Mouse (Mus musculus): ENCODE measurements around the gene Fgf2. TPM values are rescaled to one million over a fixed set of nuclear protein-coding genes. Genes with fewer than 3 reads are reported as not detected.

Fgf2 gene
- 2.0 and 2.3 TPM in 2 replicates for polyA plus RNA-seq (2015; fragmentation: Nextera tagmentation; extraction: Ambion mirVana)

DNA sequence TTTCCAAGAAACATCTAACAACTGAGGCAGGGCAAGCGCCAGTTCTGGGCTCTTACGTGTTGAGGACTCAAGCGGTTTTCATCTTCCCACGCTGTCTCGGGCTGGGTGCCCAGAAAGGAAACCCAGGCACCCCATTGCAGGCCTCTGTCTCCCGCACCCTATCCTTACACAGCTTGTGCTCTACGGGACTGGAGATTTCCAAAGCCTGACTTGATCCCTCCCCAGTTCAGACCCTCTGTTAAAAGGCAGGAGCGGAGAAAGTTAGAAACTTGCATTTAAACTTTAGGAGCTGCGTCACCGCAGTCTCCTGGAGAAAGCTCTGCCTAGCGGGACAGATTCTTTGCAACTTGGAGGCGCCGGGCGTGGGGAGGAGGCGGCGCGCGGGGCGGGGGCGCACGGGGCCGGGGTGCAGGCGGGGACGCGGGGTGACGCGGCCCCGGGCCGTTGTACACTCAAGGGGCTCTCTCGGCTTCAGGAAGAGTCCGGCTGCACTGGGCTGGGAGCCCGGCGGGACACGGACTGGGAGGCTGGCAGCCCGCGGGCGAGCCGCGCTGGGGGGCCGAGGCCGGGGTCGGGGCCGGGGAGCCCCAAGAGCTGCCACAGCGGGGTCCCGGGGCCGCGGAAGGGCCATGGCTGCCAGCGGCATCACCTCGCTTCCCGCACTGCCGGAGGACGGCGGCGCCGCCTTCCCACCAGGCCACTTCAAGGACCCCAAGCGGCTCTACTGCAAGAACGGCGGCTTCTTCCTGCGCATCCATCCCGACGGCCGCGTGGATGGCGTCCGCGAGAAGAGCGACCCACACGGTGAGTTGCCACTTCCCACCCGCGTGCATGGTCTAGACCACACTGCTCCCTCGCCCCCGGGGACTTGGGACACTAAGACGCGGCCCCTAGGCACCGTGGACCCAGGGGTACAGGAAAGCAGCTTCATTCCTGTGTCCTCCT, at the start of gene Fgf2:
TSS of gene Fgf2 (plus strand) at position 126 of the 945 bp plus-strand sequence.
- Histone ChIP-seq H3K9me3 (replicated peaks; ENCODE audit: control insufficient read depth, low read length) (no peaks in the 10 kb centered on the region), H3K27ac (ENCODE audit: low read length) (no peak within 1 kb of the TSS), H3K9ac (ENCODE audit: low read length) (peak within 1 kb of the TSS; percentile 80), H3K27me3 (ENCODE audit: control insufficient read depth, insufficient read depth, low read length) (peaks cover 23% of the 10 kb centered on the region), H3K36me3 (ENCODE audit: control insufficient read depth, insufficient read depth, low read length) (no peaks in the 10 kb centered on the region), H3K4me3 (replicated peaks; ENCODE audit: low read length) (peak within 1 kb of the TSS; percentile 70), H3K4me2 (ENCODE audit: low read depth, low read length) (peak within 1 kb of the TSS; percentile 62), H3K4me1 (ENCODE audit: control insufficient read depth, insufficient read depth, low read length) (0 out of 2 replicates have a peak, but pooled peaks cover 5% of the 10 kb centered on the region)
- WGBS, result 2% methylated on average over 73 of the region's 75 CpGs
- ATAC-seq (ENCODE audit: insufficient read depth, low FRiP score), result peak; percentile 77

DNA sequence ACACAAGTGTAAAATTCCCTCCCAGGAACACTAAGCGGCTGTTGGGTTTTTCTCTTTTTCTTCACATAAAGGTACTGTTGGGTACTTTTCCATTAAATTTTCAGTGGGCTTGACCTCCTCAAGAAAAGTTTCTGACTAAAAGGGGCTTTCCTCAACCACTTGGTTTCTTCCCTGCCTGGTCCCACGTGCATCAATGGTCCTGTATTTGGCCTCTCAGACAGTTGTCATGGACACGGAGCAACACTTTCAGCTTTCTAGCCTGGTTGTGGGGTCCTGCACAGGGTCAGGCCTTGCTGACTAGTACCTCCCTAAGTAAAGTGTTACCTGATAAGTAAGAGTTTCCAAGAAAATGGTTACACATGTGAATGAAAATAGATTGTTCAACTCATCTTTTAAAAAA, 48.7 kb upstream of the Fgf2 start:
- Histone ChIP-seq H3K4me1 (ENCODE audit: control insufficient read depth, insufficient read depth, low read length) (peaks cover 5% of the 10 kb centered on the region), H3K4me3 (replicated peaks; ENCODE audit: low read length) (no peak overlapping the region), H3K9me3 (replicated peaks; ENCODE audit: control insufficient read depth, low read length) (no peaks in the 10 kb centered on the region), H3K36me3 (ENCODE audit: control insufficient read depth, insufficient read depth, low read length) (no peaks in the 10 kb centered on the region), H3K4me2 (ENCODE audit: low read depth, low read length) (no peak overlapping the region), H3K27ac (ENCODE audit: low read length) (no peak overlapping the region), H3K27me3 (ENCODE audit: control insufficient read depth, insufficient read depth, low read length) (no peaks in the 10 kb centered on the region), H3K9ac (ENCODE audit: low read length) (no peak overlapping the region)
- no peak for ATAC-seq (ENCODE audit: insufficient read depth, low FRiP score)
- WGBS, result 67% methylated on average over 3 of the region's 3 CpGs

DNA sequence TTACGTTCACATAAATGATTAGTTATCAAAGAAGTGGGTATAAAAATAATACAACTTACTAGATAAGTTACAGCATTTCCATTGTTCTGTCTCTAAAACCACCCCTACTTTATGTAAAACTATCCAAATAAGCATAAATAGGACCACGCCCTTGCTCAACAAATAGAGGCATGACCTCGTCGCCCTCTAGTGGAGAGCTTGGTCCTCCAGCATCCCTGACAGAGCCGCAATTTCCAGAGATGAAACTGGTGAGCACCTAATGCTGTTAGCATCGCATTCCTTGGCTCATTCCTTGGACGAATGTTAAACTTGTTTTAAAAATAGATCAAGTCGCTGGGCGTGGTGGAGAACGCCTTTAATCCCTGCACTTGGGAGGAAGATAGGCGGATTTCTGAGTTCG, 45.5 kb upstream of the Fgf2 start:
- 35% methylated on average over 12 of the region's 12 CpGs for WGBS
- peaks cover 5% of the 10 kb centered on the region for H3K4me1 ChIP-seq (ENCODE audit: control insufficient read depth, insufficient read depth, low read length)
- peaks cover 4% of the 10 kb centered on the region for H3K9me3 ChIP-seq (replicated peaks; ENCODE audit: control insufficient read depth, low read length)
- no peak for ATAC-seq (ENCODE audit: insufficient read depth, low FRiP score)
- no peaks in the 10 kb centered on the region for H3K36me3 ChIP-seq (ENCODE audit: control insufficient read depth, insufficient read depth, low read length)
- H3K27ac ChIP-seq (ENCODE audit: low read length), result no peak overlapping the region
- H3K4me3 ChIP-seq (replicated peaks; ENCODE audit: low read length), result no peak overlapping the region
- no peak overlapping the region for H3K9ac ChIP-seq (ENCODE audit: low read length)
- no peaks in the 10 kb centered on the region for H3K27me3 ChIP-seq (ENCODE audit: control insufficient read depth, insufficient read depth, low read length)
- H3K4me2 ChIP-seq (ENCODE audit: low read depth, low read length), result no peak overlapping the region

DNA sequence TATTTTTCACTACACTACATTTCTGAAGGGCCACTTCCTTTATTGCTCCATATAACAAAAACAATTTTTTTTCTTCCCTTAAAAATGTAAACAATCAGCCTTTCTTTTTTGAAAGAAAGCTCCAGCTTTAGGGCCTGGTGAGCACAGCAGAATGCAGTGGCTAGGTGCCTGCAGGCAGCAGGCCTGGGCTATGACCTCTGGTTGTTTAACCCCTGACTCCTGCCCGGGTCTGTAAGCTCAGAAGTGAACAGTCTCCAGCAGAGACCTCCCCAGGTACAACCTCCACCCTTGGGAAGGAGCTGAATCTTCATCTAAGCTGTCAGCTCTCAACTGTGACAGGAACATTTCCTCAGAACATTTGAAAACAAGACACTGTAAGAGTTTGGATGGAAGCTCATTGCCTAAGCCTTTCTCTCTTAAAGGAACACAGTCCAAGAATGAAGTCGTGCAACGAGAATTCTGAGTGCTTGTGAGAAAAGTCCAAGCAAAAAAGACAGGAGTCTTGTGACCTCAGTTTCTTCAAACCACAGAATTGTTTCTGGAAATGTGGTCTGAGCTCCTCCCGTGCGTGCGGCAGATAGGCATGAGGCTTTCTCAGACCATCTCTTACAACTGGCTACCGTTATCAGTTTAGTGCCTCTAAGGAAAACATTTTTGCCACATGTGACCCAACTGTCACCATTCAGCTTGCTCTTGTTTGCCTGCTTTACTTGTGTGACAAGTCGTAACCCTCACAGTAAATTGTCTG, 44.6 kb upstream of the Fgf2 start:
- no peak overlapping the region for H3K4me3 ChIP-seq (replicated peaks; ENCODE audit: low read length)
- H3K9me3 ChIP-seq (replicated peaks; ENCODE audit: control insufficient read depth, low read length), result peaks cover 4% of the 10 kb centered on the region
- no peak overlapping the region for H3K4me2 ChIP-seq (ENCODE audit: low read depth, low read length)
- ATAC-seq (ENCODE audit: insufficient read depth, low FRiP score), result no peak
- H3K4me1 ChIP-seq (ENCODE audit: control insufficient read depth, insufficient read depth, low read length), result peaks cover 5% of the 10 kb centered on the region
- H3K27me3 ChIP-seq (ENCODE audit: control insufficient read depth, insufficient read depth, low read length), result no peaks in the 10 kb centered on the region
- H3K36me3 ChIP-seq (ENCODE audit: control insufficient read depth, insufficient read depth, low read length), result no peaks in the 10 kb centered on the region
- no peak overlapping the region; the same call in 1 of the 2 replicates for H3K27ac ChIP-seq (ENCODE audit: low read length)
- no peak overlapping the region for H3K9ac ChIP-seq (ENCODE audit: low read length)
- 65% methylated on average over 8 of the region's 8 CpGs for WGBS

DNA sequence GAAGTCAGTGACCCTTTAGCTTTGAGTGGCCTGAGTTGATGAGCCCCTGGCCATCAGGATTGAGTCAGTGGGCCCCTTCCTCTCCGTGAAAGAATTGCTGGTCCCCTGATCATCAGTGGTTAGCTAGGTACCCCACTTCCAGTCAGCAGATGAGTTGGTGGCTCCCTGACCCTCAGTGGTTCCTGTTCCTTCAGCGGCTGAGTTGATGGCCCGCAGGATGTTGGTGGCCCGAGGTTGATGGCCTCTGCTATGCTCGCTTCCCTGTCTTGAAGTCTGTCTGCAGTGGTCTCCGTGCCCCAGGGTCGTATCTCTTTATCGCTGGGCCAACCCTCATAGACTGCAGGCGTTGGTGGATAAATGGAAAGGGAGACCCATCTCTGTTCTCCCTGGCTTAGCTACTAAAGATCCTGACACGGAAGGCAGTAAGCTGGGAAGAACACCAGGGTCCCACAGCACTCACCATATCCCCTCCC, 36.2 kb upstream of the Fgf2 start:
- H3K9ac ChIP-seq (ENCODE audit: low read length), result peak overlapping the region; percentile 94
- H3K4me3 ChIP-seq (replicated peaks; ENCODE audit: low read length), result peak overlapping the region; percentile 88
- no peaks in the 10 kb centered on the region for H3K9me3 ChIP-seq (replicated peaks; ENCODE audit: control insufficient read depth, low read length)
- ATAC-seq (ENCODE audit: insufficient read depth, low FRiP score), result peak; percentile 5
- peaks cover 9% of the 10 kb centered on the region; the same call in 1 of the 2 replicates for H3K4me1 ChIP-seq (ENCODE audit: control insufficient read depth, insufficient read depth, low read length)
- peak overlapping the region; percentile 84 for H3K4me2 ChIP-seq (ENCODE audit: low read depth, low read length)
- H3K36me3 ChIP-seq (ENCODE audit: control insufficient read depth, insufficient read depth, low read length), result no peaks in the 10 kb centered on the region
- H3K27me3 ChIP-seq (ENCODE audit: control insufficient read depth, insufficient read depth, low read length), result no peaks in the 10 kb centered on the region
- H3K27ac ChIP-seq (ENCODE audit: low read length), result no peak overlapping the region
- 2% methylated on average over 10 of the region's 10 CpGs for WGBS

DNA sequence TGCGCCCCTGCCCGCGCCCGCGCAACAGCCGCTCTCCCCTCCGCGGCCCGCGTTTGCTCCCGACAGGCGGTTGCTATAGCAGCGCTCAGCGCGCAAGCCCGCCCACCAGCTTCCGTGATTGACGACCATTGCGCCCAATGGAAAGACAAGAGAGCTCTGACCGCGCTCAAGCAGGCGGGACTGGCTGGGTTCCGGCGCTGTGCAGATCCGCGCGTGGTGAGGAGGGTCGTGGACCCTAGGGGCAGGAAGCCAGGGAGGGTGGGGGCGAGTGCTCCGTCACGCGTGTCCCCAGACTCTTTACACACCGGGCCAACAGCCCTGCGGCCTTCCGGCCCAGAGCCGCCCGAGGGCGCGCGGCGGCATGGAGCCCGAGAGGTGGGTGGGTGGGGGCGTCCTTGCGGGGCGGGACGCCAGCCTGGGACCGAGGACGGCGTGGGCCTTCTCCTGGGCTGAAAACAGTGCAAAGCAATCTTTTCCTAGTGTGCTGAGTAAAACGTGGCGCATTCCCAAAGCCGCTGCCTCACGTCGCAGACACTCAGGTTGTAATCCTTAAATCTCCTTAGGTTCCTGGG, 35.7 kb upstream of the Fgf2 start, which contains the start of the genes Bbs12 and Cetn4:
TSS of gene Bbs12 (plus strand) at position 185 of the 572 bp plus-strand sequence.
TSS of gene Cetn4 (minus strand) at position 339 of the 572 bp plus-strand sequence.
- H3K27me3 ChIP-seq (ENCODE audit: control insufficient read depth, insufficient read depth, low read length), result no peaks in the 10 kb centered on the region
- no peaks in the 10 kb centered on the region for H3K36me3 ChIP-seq (ENCODE audit: control insufficient read depth, insufficient read depth, low read length)
- peak within 1 kb of the TSS; percentile 88 for H3K4me3 ChIP-seq (replicated peaks; ENCODE audit: low read length)
- peak within 1 kb of the TSS; percentile 73 for H3K27ac ChIP-seq (ENCODE audit: low read length)
- peak within 1 kb of the TSS; percentile 94 for H3K9ac ChIP-seq (ENCODE audit: low read length)
- peaks cover 9% of the 10 kb centered on the region; the same call in 1 of the 2 replicates for H3K4me1 ChIP-seq (ENCODE audit: control insufficient read depth, insufficient read depth, low read length)
- H3K4me2 ChIP-seq (ENCODE audit: low read depth, low read length), result peak within 1 kb of the TSS; percentile 84
- H3K9me3 ChIP-seq (replicated peaks; ENCODE audit: control insufficient read depth, low read length), result no peaks in the 10 kb centered on the region
- under 1% methylated on average over 54 of the region's 54 CpGs for WGBS
- peak; percentile 100 for ATAC-seq (ENCODE audit: insufficient read depth, low FRiP score)

DNA sequence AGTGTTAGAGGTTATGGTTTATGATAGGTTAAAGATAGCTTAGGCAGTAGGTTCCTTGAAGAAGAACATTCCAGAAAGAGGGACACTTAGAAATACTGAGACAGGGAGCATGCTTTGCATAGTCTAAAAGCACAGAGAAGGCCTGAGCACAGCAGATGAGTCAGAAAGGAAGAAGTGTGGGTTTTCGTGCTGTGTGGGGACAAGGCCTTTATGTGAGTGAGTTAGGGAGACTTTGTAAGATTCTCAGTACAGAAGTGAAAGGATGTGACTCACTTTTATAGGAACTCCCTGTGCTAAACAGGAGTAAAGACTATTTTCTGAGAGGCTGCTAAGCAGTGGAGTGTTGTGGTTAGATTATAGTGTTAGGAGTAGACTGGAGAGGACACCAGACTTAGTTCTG, 34.8 kb upstream of the Fgf2 start:
- H3K9ac ChIP-seq (ENCODE audit: low read length), result peak overlapping the region; percentile 51; the same call in 1 of the 2 replicates
- H3K4me3 ChIP-seq (replicated peaks; ENCODE audit: low read length), result peak overlapping the region; percentile 88
- H3K27ac ChIP-seq (ENCODE audit: low read length), result peak overlapping the region; percentile 35; the same call in 1 of the 2 replicates
- no peaks in the 10 kb centered on the region for H3K36me3 ChIP-seq (ENCODE audit: control insufficient read depth, insufficient read depth, low read length)
- WGBS, result 24% methylated on average over 1 of the region's 1 CpGs
- no peak for ATAC-seq (ENCODE audit: insufficient read depth, low FRiP score)
- no peaks in the 10 kb centered on the region for H3K9me3 ChIP-seq (replicated peaks; ENCODE audit: control insufficient read depth, low read length)
- peak overlapping the region; percentile 84 for H3K4me2 ChIP-seq (ENCODE audit: low read depth, low read length)
- no peaks in the 10 kb centered on the region for H3K27me3 ChIP-seq (ENCODE audit: control insufficient read depth, insufficient read depth, low read length)
- peaks cover 9% of the 10 kb centered on the region; the same call in 1 of the 2 replicates for H3K4me1 ChIP-seq (ENCODE audit: control insufficient read depth, insufficient read depth, low read length)

DNA sequence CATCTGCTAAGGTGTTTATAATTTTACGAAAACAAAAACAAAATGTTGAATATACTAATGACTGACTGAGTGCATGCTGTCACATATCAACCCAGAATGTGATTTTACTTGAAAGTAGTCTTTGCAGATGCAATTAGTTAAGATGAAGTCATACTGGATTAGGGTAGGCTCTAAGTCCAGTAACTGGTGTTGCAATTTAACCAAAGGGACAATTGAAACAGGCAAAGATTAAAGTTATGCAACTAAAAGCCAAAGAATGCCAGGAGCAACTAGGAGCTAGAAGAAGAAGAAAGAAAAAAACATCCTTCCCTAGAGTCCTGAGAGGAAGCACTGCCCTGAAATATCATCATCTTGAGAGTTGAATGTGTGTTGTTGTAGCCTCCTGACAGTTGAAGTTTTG, 31.9 kb upstream of the Fgf2 start:
- ATAC-seq (ENCODE audit: insufficient read depth, low FRiP score), result no peak
- Histone ChIP-seq H3K27ac (ENCODE audit: low read length) (no peak overlapping the region), H3K4me2 (ENCODE audit: low read depth, low read length) (no peak overlapping the region), H3K4me3 (replicated peaks; ENCODE audit: low read length) (no peak overlapping the region), H3K36me3 (ENCODE audit: control insufficient read depth, insufficient read depth, low read length) (no peaks in the 10 kb centered on the region), H3K9ac (ENCODE audit: low read length) (no peak overlapping the region), H3K9me3 (replicated peaks; ENCODE audit: control insufficient read depth, low read length) (no peaks in the 10 kb centered on the region), H3K27me3 (ENCODE audit: control insufficient read depth, insufficient read depth, low read length) (no peaks in the 10 kb centered on the region), H3K4me1 (ENCODE audit: control insufficient read depth, insufficient read depth, low read length) (peaks cover 9% of the 10 kb centered on the region; the same call in 1 of the 2 replicates)
- 89% methylated on average over 1 of the region's 1 CpGs for WGBS
